Mouse (Mus musculus): ENCODE results near the gene Sbk2. TPM values are rescaled to one million over a fixed set of nuclear protein-coding genes. Genes with fewer than 3 reads are reported as not detected.

Gene Sbk2
- polyA plus RNA-seq, 1 experiment from 2014 or later = not detected

DNA sequence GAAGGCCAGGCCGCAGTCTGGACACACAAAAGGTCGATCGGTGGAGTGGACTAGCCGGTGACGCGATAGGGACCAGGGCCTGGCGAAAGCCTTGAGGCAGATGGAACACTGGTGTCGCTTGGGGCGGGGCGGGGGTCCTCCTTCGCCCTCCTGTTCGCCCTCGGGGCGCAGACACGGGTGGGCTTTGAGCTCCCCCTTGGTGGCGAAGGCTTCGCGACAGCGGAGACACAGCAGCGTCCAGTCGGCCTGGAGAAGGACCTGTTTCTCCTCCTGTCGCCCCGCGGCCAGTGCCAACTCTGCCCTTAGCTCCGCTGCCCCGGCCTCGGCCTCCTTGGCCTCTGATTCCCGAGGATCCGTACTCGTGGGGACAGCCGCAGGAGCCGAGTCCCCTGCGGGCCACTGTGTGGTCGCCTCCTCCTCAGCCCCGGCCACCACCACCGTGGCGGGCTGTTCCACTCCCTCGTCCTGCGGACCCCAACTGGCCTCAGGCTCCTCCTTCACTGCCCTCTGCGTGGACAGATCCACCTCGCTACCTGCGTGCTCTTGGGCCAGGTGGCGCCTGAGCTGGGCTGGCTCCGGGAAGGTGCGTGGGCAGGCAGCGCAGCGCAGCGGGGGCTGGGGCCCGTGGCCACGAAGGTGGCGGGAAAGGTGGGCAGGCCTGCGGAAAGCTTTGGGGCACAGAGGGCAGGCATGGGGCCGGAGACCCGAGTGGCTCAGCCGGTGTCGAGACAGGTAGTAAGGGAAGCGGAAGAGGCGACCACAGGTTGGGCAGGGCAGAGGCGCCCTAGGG lies 30.0 kb upstream of the Sbk2 start:
- 44% methylated on average over 56 of the region's 59 CpGs for WGBS
- H3K27ac ChIP-seq (ENCODE audit: low read depth, low read length) = no peak overlapping the region
- no peaks in the 10 kb centered on the region; the same call in 1 of the 2 replicates for H3K9me3 ChIP-seq (ENCODE audit: control insufficient read depth, low read length)
- no peak for ATAC-seq (ENCODE audit: low read depth)
- H3K9ac ChIP-seq (replicated peaks; ENCODE audit: low read depth, low read length) = peak overlapping the region; percentile 78
- H3K4me2 ChIP-seq (ENCODE audit: low read depth, low read length) = peak overlapping the region; percentile 69
- H3K4me3 ChIP-seq (ENCODE audit: low read depth, low read length) = peak overlapping the region; percentile 69
- H3K27me3 ChIP-seq (ENCODE audit: control insufficient read depth, insufficient read depth, low read length) = no peaks in the 10 kb centered on the region
- H3K36me3 ChIP-seq (ENCODE audit: control insufficient read depth, insufficient read depth, low read length) = peaks cover 14% of the 10 kb centered on the region
- H3K4me1 ChIP-seq (ENCODE audit: control insufficient read depth, insufficient read depth, low read length) = peaks cover 26% of the 10 kb centered on the region

DNA sequence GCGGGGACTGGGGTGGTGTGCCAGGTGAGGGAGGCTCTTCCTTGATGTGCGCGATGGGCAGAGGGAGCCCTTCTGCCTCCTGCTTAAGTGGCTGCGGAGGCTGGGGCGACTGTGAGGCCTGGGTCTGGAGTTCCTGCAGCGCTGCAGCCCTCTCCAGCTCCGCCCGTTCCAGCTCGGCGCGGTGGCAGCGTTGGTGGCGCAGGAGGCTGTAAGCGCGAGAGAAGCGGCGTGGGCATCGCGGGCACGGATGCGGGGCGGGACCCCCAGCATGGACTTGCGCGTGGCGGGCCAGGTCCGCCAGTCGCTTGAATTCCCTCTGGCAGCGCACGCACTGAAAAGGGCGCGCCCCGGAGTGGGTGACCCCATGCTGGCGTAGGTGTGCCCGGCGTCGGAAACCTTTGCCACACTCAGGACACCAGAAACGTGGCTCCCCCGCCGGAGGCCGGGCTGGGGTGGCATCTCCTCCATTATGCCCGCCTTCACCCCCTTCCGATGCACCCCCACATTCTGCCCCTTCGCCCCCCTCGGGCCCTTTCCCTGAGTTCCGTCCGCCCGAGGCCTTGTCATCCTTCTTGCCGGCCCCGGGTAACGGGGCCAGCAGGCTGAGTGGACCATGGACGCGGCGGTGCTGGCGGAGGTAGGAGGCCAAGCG lies 29.3 kb upstream of the Sbk2 start:
- H3K27ac ChIP-seq (ENCODE audit: low read depth, low read length) = no peak overlapping the region
- H3K4me1 ChIP-seq (ENCODE audit: control insufficient read depth, insufficient read depth, low read length) = peaks cover 26% of the 10 kb centered on the region
- H3K4me3 ChIP-seq (ENCODE audit: low read depth, low read length) = peak overlapping the region; percentile 69; the same call in 1 of the 2 replicates
- no peak for ATAC-seq (ENCODE audit: low read depth)
- 30% methylated on average over 52 of the region's 55 CpGs for WGBS
- H3K9ac ChIP-seq (replicated peaks; ENCODE audit: low read depth, low read length) = peak overlapping the region; percentile 25; the same call in 1 of the 2 replicates
- H3K27me3 ChIP-seq (ENCODE audit: control insufficient read depth, insufficient read depth, low read length) = no peaks in the 10 kb centered on the region
- no peaks in the 10 kb centered on the region; the same call in 1 of the 2 replicates for H3K9me3 ChIP-seq (ENCODE audit: control insufficient read depth, low read length)
- H3K36me3 ChIP-seq (ENCODE audit: control insufficient read depth, insufficient read depth, low read length) = peaks cover 14% of the 10 kb centered on the region
- H3K4me2 ChIP-seq (ENCODE audit: low read depth, low read length) = peak overlapping the region; percentile 69

DNA sequence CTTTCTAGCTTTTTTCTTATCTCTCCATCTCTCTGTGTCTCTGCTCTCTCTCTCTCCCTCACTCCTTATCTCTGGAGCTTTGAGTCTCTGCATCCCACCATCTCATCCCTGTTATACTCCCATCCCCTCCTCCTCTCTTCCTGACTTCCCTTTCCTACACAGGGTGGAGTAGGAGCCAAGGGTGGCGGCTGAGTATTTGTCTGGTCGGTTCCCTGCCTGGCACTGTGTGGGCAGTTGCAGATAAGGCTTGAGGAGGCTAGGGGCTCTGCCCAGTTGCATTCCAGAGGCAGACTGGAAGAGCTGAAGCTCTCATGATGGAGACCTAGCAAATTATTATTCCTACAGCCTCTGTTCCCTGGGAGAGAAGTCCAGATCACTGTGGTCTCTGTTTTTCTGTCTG lies 24.0 kb upstream of the Sbk2 start:
- Histone ChIP-seq H3K4me3 (ENCODE audit: low read depth, low read length) (no peak overlapping the region), H3K27me3 (ENCODE audit: control insufficient read depth, insufficient read depth, low read length) (no peaks in the 10 kb centered on the region), H3K9ac (replicated peaks; ENCODE audit: low read depth, low read length) (no peak overlapping the region), H3K27ac (ENCODE audit: low read depth, low read length) (no peak overlapping the region), H3K4me2 (ENCODE audit: low read depth, low read length) (no peak overlapping the region), H3K36me3 (ENCODE audit: control insufficient read depth, insufficient read depth, low read length) (peaks cover 6% of the 10 kb centered on the region), H3K4me1 (ENCODE audit: control insufficient read depth, insufficient read depth, low read length) (peaks cover 4% of the 10 kb centered on the region; the same call in 1 of the 2 replicates), H3K9me3 (ENCODE audit: control insufficient read depth, low read length) (no peaks in the 10 kb centered on the region; the same call in 1 of the 2 replicates)
- no peak for ATAC-seq (ENCODE audit: low read depth)
- 79% methylated on average over 2 of the region's 2 CpGs for WGBS

DNA sequence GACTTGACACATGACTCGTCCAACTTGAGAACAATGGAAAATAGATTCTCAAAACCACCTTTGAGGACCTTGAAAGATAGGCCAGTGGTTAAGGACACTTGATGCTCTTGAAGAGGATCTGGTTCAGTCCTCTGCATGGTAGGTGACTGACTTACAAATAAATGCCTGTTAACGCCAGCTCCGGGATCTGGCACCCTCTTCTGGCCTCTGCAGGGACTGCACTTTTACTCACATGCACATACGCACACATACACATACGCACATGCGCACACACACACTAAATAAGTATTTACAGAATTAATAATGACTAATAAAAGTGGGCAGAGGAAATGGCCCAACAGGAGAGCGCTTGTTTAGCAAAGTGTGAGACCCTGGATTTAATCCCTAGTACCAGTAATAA lies 12.6 kb upstream of the Sbk2 start:
- Histone ChIP-seq H3K4me2 (ENCODE audit: low read depth, low read length) (no peak overlapping the region), H3K36me3 (ENCODE audit: control insufficient read depth, insufficient read depth, low read length) (no peaks in the 10 kb centered on the region), H3K9me3 (ENCODE audit: control insufficient read depth, low read length) (no peaks in the 10 kb centered on the region), H3K27ac (ENCODE audit: low read depth, low read length) (no peak overlapping the region), H3K9ac (replicated peaks; ENCODE audit: low read depth, low read length) (no peak overlapping the region), H3K4me3 (ENCODE audit: low read depth, low read length) (no peak overlapping the region), H3K4me1 (ENCODE audit: control insufficient read depth, insufficient read depth, low read length) (no peaks in the 10 kb centered on the region), H3K27me3 (ENCODE audit: control insufficient read depth, insufficient read depth, low read length) (no peaks in the 10 kb centered on the region)
- no peak for ATAC-seq (ENCODE audit: low read depth)
- 89% methylated on average over 7 of the region's 7 CpGs for WGBS

DNA sequence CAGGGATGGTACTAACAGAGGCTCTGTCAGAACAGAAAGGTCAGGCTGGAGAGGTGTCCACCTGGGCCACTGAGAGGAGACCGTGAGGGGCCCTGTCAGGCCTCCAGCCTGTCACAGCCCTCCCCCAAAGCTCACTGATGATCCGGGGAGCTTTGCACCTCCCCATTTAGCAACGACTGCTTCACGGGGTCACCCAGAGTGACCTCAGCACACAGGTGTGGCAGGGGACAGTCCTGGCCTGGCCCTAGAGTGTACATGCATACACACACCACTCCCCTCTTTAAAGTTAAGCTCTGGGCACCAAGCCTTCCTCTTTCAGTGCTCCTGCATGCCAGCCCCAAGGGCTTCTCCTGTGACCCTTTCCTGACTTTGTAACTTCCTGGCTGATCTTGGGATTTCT lies 11.2 kb upstream of the Sbk2 start:
- no peak for ATAC-seq (ENCODE audit: low read depth)
- WGBS = 72% methylated on average over 4 of the region's 4 CpGs
- Histone ChIP-seq H3K27ac (ENCODE audit: low read depth, low read length) (no peak overlapping the region), H3K36me3 (ENCODE audit: control insufficient read depth, insufficient read depth, low read length) (no peaks in the 10 kb centered on the region), H3K9ac (replicated peaks; ENCODE audit: low read depth, low read length) (no peak overlapping the region), H3K4me1 (ENCODE audit: control insufficient read depth, insufficient read depth, low read length) (no peaks in the 10 kb centered on the region), H3K4me2 (ENCODE audit: low read depth, low read length) (no peak overlapping the region), H3K27me3 (ENCODE audit: control insufficient read depth, insufficient read depth, low read length) (no peaks in the 10 kb centered on the region), H3K9me3 (ENCODE audit: control insufficient read depth, low read length) (no peaks in the 10 kb centered on the region), H3K4me3 (ENCODE audit: low read depth, low read length) (no peak overlapping the region)

DNA sequence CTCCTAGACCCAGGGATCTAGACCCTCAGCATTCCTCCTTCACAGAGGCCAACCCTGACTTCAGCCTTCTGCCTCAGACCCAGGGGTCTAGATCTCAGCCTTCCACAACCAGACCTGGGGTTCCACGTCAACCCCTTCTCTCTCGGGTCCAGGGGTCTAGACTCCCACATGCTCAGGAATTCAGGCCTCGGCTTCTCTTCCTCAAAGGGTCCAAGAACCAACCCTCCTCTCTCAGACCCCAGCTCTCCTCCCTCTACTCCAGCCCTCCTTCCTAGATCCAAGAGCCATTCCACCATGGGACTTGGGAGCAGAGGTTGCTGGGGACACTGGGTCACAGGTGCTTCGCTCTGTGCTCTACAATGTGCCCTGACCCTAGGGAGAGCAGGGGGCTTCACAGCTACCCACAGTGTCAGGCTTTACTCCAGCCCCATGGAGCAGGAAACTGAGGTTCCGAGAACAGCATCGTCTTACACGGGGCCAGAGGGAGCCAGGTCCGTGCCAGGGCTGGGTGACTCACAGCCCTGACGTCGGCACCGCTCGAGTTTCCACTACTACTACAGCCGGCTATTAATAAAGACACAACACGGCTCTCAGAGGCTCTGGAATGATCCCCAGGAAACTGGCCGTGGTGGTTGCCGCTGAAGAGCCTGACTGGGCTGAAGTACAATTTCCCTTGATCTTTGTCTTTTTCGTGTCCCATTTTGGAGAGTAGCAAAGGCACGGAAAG lies 8.3 kb upstream of the Sbk2 start:
- Histone ChIP-seq H3K4me2 (ENCODE audit: low read depth, low read length) (no peak overlapping the region), H3K4me3 (ENCODE audit: low read depth, low read length) (no peak overlapping the region), H3K27ac (ENCODE audit: low read depth, low read length) (no peak overlapping the region), H3K27me3 (ENCODE audit: control insufficient read depth, insufficient read depth, low read length) (no peaks in the 10 kb centered on the region), H3K4me1 (ENCODE audit: control insufficient read depth, insufficient read depth, low read length) (no peaks in the 10 kb centered on the region), H3K36me3 (ENCODE audit: control insufficient read depth, insufficient read depth, low read length) (no peaks in the 10 kb centered on the region), H3K9me3 (ENCODE audit: control insufficient read depth, low read length) (no peaks in the 10 kb centered on the region), H3K9ac (replicated peaks; ENCODE audit: low read depth, low read length) (no peak overlapping the region)
- WGBS = 80% methylated on average over 18 of the region's 18 CpGs
- ATAC-seq (ENCODE audit: low read depth) = no peak

DNA sequence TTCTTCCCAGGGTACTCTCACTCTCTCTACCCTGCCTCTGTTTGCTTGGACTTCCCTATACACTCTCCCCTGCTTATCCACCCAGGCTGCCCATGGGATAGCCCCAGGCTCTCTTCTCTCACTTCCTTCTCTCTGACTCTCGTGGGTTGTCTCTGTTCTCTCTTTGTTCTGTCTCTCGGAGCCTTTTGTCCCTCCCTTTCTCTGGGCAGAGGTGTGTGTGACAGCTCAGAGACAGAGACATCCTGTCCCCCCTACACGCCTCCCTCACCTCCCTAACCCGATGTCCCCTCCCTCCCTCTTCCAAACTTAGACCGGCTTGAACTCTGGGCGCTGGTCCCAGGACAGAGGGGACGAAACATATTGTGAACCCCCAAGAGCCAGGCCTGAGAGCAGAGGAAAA lies 7.5 kb upstream of the Sbk2 start:
- Histone ChIP-seq H3K4me3 (ENCODE audit: low read depth, low read length) (no peak overlapping the region), H3K27ac (ENCODE audit: low read depth, low read length) (no peak overlapping the region), H3K9ac (replicated peaks; ENCODE audit: low read depth, low read length) (no peak overlapping the region), H3K4me2 (ENCODE audit: low read depth, low read length) (no peak overlapping the region), H3K36me3 (ENCODE audit: control insufficient read depth, insufficient read depth, low read length) (no peaks in the 10 kb centered on the region), H3K4me1 (ENCODE audit: control insufficient read depth, insufficient read depth, low read length) (no peaks in the 10 kb centered on the region), H3K27me3 (ENCODE audit: control insufficient read depth, insufficient read depth, low read length) (no peaks in the 10 kb centered on the region), H3K9me3 (ENCODE audit: control insufficient read depth, low read length) (no peaks in the 10 kb centered on the region)
- 43% methylated on average over 7 of the region's 7 CpGs for WGBS
- ATAC-seq (ENCODE audit: low read depth) = no peak

DNA sequence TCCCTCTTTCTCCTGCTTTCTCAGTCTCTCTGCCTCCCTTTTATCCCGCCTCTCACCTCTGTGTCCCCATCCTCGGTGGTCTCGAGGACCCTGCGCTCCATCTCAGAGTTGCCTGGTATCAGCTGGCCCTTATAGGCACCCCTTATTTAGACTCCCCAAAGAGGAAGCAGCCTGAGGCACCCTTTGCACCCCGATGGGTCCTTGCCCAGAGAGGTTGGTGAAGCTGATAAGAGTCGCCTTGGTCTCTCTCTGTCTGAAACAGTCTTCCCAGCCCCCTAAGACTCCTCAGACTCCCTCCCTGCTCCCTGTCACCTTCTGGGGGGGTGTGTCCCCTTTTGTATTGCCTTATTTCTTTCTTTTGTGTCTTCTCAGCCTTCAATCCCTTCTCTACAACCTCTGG lies 6.9 kb upstream of the Sbk2 start, which contains the start of gene Sbk3:
Sbk3 (minus strand) TSS at position 101 of the 400 bp plus-strand sequence.
- no peak for ATAC-seq (ENCODE audit: low read depth)

DNA sequence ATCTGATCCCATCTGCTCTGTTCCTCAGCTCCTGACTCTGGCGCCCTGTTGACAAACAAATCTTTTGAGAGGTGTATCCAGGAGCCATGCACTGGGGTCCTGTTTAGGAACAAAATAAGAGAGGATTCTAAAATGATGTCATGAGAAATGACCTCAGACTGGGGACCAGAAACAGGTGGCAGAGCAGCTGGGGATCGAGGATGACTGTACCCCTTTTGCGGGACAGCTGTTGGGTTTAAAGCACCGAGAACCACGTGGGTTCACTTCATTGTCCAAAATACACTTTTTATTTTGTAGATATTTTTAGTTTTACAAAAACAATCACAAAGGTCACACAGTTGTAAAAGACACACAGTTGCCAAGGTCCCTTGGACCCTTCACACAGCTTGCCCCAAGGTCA lies 782 bp upstream of the Sbk2 start:
- Histone ChIP-seq H3K36me3 (ENCODE audit: control insufficient read depth, insufficient read depth, low read length) (no peaks in the 10 kb centered on the region), H3K9ac (replicated peaks; ENCODE audit: low read depth, low read length) (no peak overlapping the region), H3K9me3 (ENCODE audit: control insufficient read depth, low read length) (no peaks in the 10 kb centered on the region), H3K4me2 (ENCODE audit: low read depth, low read length) (no peak overlapping the region), H3K27me3 (ENCODE audit: control insufficient read depth, insufficient read depth, low read length) (no peaks in the 10 kb centered on the region), H3K4me3 (ENCODE audit: low read depth, low read length) (no peak overlapping the region), H3K4me1 (ENCODE audit: control insufficient read depth, insufficient read depth, low read length) (no peaks in the 10 kb centered on the region), H3K27ac (ENCODE audit: low read depth, low read length) (no peak overlapping the region)
- no peak for ATAC-seq (ENCODE audit: low read depth)
- 86% methylated on average over 5 of the region's 5 CpGs for WGBS

More for the DNA sequence above, 6.9 kb upstream of the Sbk2 start, which contains the start of gene Sbk3:
- Histone ChIP-seq H3K9me3 (ENCODE audit: control insufficient read depth, low read length) (no peaks in the 10 kb centered on the region), H3K36me3 (ENCODE audit: control insufficient read depth, insufficient read depth, low read length) (no peaks in the 10 kb centered on the region), H3K27me3 (ENCODE audit: control insufficient read depth, insufficient read depth, low read length) (no peaks in the 10 kb centered on the region), H3K9ac (replicated peaks; ENCODE audit: low read depth, low read length) (no peak within 1 kb of the TSS), H3K4me1 (ENCODE audit: control insufficient read depth, insufficient read depth, low read length) (no peaks in the 10 kb centered on the region), H3K27ac (ENCODE audit: low read depth, low read length) (no peak within 1 kb of the TSS), H3K4me2 (ENCODE audit: low read depth, low read length) (no peak within 1 kb of the TSS), H3K4me3 (ENCODE audit: low read depth, low read length) (no peak within 1 kb of the TSS)
- 51% methylated on average over 6 of the region's 6 CpGs for WGBS
